Mouse (Mus musculus) spleen, postnatal 36 days (tissue): ENCODE results near the gene H2afy.

ENCODE experiments used
- DNase-seq, 2 experiments: peaks; one replicate each; pipeline ENCODE4 v3.0.0; 2022; ENCODE audit warnings: low spot score in 2 of 2, mixed read lengths in 1 of 2

The H2afy gene

DNA sequence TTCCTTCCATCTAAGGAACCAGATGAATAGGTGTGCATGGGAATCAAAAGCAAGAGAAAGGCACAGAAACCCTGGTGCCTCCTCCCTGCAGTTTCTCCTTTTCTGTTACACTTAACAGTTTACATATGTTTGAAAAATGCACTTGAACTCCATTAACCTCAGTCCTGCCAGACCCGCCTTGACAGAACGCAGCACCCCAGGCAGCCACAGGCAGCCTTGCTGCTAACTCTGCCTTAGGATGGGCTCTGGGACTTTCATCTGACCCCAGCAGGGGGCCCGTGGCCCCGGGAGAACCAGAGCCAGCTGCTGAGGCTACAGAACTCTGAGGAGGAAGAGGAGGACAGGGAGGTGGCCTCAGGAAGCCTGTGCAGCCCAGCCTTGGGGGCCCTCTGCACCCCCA lies 23.7 kb downstream of the H2afy start:
- no peak for DNase-seq

DNA sequence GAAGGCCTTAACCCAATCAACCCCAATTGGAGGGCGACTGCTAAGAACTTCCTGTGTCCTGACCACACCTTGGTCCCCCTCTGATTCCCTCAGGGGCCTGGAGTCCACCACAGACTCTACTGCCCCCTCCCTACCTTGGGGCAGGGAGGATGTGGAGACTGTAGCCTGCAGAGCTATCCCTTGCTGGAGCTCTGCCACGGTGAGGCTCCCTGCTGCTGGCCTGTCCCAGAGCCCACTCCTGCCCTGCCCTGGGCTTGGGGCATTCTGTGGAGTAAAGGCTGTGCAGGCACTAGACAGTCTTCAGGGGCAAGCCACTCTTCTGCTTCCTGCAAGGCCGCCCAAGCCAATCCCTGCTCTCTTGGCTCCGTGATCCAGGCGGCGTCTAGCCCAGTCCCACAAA lies 24.6 kb downstream of the H2afy start:
- DNase-seq: no peak

GRCm38 (mm10) chr13:56110694-56111531 lies 25.2 kb downstream of the H2afy start:
- DNase-seq: no peak

DNA sequence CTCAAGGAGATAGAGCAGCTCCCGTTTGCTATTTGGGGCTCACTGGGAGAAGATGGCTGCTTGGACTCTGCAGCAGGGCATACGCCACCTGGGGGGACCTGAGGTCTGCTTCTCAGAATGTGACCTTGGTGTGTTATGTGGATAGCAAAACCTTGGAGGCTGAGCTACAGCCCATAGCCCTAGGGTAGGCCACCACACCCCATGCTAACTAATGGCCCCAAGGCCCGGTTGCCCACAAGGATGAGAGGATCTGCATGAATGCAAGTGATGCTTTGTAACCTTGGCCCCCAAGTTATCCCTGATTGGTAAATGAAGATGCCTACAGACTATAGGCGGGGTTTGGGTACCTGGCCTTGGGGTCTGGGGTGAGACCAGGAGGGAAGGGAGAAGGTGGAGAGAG lies 26.5 kb downstream of the H2afy start:
- no peak for DNase-seq

DNA sequence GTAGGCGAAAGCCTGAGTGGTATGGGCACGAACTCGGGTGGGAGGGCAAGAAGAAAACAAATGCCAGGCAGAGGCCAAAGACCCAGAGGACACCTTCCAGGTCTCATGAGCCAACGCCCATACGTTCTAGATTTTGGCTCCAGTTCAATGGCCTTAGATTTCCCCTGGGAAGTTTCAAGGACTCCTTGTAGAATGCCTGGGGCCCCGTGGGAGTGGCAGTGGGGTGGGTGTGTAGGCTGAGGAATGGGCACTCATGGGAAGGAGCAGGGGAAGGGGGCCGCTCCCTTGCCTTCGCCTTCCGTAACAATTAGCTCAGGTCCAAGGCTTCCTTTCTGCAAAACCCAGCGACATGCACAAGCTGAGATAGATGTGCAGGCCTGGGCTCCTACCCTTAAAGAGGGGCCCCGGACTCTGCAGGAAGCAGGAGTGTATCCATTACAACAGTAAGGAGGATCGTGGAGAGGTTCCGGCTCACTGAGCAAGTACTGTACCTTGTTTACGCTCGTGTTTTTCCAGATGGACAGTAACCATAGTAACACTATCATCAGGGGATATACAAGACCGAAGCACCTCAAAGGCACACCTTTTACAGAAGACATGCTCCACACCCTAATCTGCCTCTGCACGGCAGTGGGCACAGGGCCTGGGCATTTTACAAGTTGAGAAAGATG lies 27.2 kb downstream of the H2afy start:
- no peak for DNase-seq

- DNase-seq: no peak
Measured at GRCm38 (mm10) chr13:56104971-56105391, 31.2 kb downstream of the H2afy start.

DNA sequence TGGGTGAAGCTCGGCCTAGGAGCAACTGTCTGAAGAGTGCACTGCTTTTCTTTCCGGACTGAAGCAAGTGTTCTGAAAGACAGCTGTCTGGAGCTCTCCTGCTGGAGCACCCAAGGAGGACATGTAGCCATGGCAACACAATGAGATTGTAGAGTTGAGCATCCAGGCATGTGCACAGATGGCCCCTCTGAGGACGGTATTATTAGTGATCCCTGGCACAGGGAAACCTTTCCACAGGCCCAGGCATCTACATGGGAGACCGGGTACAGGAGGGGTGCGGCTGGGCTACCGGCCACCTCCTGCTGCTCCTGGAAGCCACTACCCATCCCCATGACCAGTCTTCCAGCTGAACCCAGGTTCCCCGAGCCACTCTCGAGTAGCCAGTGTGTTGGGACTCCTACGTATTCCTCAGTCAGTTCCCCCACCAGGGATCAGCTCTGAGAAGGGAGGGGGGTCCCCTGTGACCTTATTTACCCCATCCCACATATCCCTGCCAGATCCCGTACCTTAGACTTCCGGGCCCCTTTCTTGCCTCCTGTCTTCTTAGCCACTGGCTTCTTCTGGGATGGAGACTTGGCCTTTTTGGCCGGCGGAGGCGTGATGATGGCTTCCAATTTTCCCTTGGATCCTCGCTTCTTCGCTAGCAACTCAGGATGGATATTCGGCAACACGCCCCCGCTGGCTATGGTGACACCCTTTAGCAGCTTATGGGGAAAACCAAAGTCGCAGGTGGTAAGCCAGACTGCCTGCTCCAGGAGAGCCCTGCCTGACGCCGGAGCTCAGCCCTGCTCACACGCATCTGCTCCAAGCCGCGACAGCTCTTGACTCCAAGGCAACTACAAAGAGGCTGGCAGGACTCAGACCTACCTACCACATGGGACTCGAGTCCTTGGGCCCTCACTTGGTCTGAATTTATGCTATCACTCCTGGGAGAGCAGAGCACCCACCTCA lies 32.1 kb downstream of the H2afy start:
- DNase-seq: no peak

- DNase-seq: no peak
Measured at GRCm38 (mm10) chr13:56102160-56102559, 34.0 kb downstream of the H2afy start.

GRCm38 (mm10) chr13:56095601-56096195 lies 40.5 kb downstream of the H2afy start:
- no peak for DNase-seq

- no peak for DNase-seq
Measured at GRCm38 (mm10) chr13:56094544-56094943, 41.6 kb downstream of the H2afy start.

- DNase-seq: no peak
Measured at GRCm38 (mm10) chr13:56093680-56094079, 42.5 kb downstream of the H2afy start.

GRCm38 (mm10) chr13:56092606-56093005 lies 43.6 kb downstream of the H2afy start:
- DNase-seq: no peak

DNA sequence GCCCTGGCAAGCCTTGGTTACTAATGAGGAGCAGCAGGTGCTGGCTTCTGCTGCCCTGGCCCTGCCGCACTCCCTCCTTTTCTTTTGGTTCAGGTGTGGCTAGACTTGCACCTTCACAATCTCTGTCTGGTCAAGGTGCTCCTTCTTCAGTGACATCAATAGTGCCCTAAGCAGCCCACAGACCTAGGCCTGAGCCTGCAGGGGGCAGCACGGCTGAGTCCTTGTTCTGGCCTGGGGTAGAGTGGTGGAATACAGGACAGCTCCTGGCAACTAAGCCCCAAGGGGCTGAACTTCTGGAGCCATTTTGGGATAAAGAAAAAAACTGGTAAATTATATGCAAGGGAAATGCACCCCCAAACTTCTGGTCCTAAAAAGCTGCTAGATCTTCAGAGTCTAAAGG lies 45.6 kb downstream of the H2afy start:
- no peak for DNase-seq

DNA sequence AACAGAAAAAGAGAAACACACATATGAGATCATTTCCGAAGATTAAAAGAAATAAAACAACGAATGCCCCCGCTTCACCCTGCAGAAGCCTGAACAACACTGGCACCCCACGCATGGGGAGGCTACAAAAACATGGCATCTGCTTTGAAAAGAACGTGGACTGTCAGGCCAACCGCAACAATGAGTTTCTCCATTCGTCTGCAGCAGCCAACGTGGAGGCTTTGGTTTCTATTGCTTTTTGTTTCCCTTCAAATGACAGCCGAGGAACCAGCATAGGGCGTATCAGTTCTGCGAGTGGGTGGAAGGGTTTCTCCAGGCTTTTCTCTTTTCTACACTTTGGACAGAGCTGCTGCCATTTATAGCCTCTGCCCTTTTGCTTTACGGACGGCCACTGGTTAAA lies 47.6 kb downstream of the H2afy start:
- no peak for DNase-seq

DNA sequence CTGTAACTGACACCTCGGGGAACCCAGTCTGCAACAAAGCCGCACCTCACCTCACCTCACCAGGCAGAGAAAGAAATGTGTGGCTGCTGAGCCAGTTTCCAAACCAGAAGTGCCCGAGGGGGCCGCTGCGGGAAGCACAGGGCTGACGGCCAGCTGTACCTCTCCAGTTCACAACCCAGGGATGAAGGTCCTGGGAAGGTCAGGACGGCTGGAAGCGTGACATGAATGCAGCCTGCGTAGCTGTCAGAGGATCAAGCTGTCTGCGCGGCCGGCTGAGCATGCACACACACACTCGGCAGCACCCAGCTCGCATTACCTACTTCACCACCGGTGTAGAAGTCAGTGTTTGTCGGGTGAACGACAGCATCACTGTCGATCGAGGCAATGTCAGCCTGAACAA lies 48.2 kb downstream of the H2afy start:
- DNase-seq: no peak

DNA sequence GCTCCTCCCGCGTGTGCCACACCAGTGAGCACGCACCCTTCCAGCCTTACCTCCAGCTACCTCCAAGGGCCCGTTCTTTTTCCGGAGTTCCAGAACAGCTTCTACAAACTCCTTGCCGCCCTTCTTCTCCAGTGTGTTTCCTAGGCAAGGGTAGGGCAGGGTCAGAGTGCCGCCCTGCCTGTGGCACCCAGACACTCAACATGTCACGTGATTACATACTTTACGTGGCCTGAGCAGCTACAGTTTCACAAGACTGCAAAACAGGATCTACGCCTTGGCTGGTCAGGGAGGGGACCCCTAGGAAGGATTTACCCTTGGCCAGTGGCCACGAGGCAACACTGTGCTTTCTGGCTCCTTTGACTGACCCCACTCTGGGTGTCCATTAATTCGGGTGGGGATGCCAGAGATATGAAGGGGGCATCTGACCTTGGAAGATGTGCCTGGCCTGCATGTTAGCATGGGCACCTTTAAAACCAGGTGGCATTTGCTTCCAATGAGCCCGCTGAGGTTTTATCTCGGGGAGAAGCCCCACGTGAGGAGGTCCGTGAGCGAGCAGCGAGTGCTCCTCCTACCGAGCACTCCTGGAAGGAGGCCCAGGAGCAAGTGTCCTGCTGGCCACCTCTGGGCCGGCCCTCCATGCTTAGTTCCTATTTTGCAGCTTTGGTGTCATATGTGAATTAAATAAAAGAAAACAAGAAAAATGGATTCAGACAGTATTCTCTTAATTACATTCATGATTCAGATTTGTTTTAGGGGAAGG lies 51.8 kb downstream of the H2afy start:
- no peak for DNase-seq

DNA sequence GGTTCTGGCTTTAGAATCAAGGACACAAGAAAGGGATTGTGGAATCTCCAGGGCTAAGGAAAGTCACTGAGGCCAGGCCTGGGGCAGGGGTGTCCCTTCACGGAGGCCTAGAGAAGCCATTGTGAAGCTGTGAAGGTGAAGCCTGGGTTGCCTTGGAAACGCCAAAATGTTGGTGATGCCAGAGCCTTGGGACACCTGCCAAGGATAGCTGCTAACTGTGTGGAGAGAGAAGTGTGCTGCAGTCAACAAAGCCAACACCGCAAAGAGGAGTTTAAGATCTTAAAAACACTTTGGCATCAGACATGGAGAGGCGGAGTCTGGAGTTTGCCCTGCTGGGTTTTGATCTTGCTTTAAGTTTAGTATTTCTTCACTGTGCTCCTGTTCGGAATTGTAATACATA lies 54.5 kb downstream of the H2afy start:
- no peak for DNase-seq

GRCm38 (mm10) chr13:56079616-56080015 lies 56.5 kb downstream of the H2afy start:
- no peak for DNase-seq

- no peak for DNase-seq
Measured at GRCm38 (mm10) chr13:56078724-56079262, 57.4 kb downstream of the H2afy start.

- no peak for DNase-seq
Measured at GRCm38 (mm10) chr13:56075930-56076329, 60.2 kb downstream of the H2afy start.

GRCm38 (mm10) chr13:56073186-56073585 lies 63.0 kb downstream of the H2afy start:
- no peak for DNase-seq
